Mouse (Mus musculus) midbrain, embryonic 15.5 days (tissue): ENCODE results near the gene Card19. TPM values are rescaled to one million over a fixed set of nuclear protein-coding genes. Genes with fewer than 3 reads are reported as not detected.

ENCODE experiments used
- ATAC-seq: fragments of 200-750 bp; cut with Nextera tagmentation; replicated peaks from 2 replicates; pipeline ENCODE4 v1.8.0; 2017; ENCODE audit warnings: moderate TSS enrichment
- H3K27ac ChIP-seq: fragments of 300-500 bp; sonication (generic); 2 replicates; pipeline ENCODE4 v1.5.1; 2015; ENCODE audit warnings: mild to moderate bottlenecking, inconsistent platforms
- H3K27me3 ChIP-seq: fragments of 300-500 bp; sonication (generic); replicated peaks from 2 replicates; pipeline ENCODE4 v1.6.1; 2015; ENCODE audit warnings: inconsistent platforms
- H3K36me3 ChIP-seq: fragments of 300-500 bp; sonication (generic); replicated peaks from 2 replicates; pipeline ENCODE4 v1.6.1; 2015; ENCODE audit warnings: inconsistent platforms
- H3K4me1 ChIP-seq: fragments of 300-500 bp; sonication (generic); 2 replicates; pipeline ENCODE4 v1.6.1; 2015; ENCODE audit warnings: inconsistent platforms
- H3K4me2 ChIP-seq: fragments of 300-500 bp; sonication (generic); 2 replicates; pipeline ENCODE4 v1.6.1; 2015; ENCODE audit warnings: inconsistent platforms, mild to moderate bottlenecking, moderate library complexity
- H3K4me3 ChIP-seq: fragments of 300-500 bp; sonication (generic); 2 replicates; pipeline ENCODE4 v1.5.1; 2015; ENCODE audit warnings: mild to moderate bottlenecking, inconsistent platforms
- H3K9ac ChIP-seq: fragments of 300-500 bp; sonication (generic); 2 replicates; pipeline ENCODE4 v1.6.1; 2015; ENCODE audit warnings: mild to moderate bottlenecking, inconsistent platforms
- H3K9me3 ChIP-seq: fragments of 300-500 bp; sonication (generic); 2 replicates; pipeline ENCODE4 v1.6.1; 2016; ENCODE audit warnings: inconsistent platforms
- WGBS: fragments of 180-500 bp; shearing (Covaris S2); methylation state at CpG from one replicate; pipeline ENCODE4 v1.1.7; 2015; ENCODE audit warnings: mixed read lengths; 5-methylcytosine and 5-hydroxymethylcytosine counted together
- polyA plus RNA-seq: library from polyadenylated mRNA; unstranded; fragments of >200 nt; fragmentation: Nextera tagmentation; extraction: Ambion mirVana; gene quantifications from 2 replicates; pipeline ENCODE4 v1.2.1, GENCODE M21; 2015

Gene Card19
- 25.1 and 29.3 TPM in 2 replicates for polyA plus RNA-seq

DNA sequence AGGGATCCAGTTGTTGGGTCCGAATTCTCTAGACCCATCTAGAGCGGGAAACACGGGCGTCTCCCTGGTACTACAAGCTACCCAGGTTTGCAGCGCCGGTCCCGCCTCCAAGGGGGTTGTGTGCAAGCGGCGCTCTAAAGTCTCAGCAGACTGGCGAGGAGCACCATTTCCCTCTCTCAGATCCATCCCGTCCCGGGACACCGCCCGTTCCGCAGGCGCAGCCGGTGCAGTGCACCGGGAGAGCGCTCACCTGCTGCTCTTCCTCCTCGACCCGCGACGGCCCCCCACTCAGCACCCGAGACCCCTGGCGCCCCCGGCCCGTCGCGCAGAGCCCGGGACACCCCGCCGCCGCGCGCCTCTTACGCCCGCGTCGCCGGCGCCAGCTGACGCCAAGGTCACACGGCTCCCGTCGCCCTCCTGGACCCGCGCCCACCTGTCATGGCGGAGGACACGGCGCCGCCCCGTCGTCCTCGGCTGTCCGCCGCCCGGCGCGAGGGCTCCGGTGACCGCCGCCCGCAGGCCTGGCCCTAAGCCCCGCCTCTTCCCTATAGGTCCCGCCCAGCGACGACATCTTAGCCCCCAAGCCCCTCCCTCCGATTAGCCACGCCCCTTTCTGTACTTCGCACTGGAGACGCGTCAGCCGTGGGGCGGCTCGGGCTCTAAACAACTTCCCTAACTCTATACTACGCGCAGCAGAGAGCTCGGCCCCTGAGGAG is at the start of gene Card19:
TSS of gene Card19 (minus strand) at position 534 of the 716 bp plus-strand sequence.
- peak; percentile 82 for ATAC-seq
- Histone ChIP-seq H3K36me3 (no peaks in the 10 kb centered on the region), H3K4me3 (peak within 1 kb of the TSS; percentile 55), H3K27ac (no peak within 1 kb of the TSS), H3K27me3 (peaks cover 12% of the 10 kb centered on the region), H3K4me1 (peaks cover 39% of the 10 kb centered on the region), H3K4me2 (peak within 1 kb of the TSS; percentile 78), H3K9me3 (no peaks in the 10 kb centered on the region), H3K9ac (peak within 1 kb of the TSS; percentile 59)
- 0% methylated on average over 70 of the region's 78 CpGs for WGBS

DNA sequence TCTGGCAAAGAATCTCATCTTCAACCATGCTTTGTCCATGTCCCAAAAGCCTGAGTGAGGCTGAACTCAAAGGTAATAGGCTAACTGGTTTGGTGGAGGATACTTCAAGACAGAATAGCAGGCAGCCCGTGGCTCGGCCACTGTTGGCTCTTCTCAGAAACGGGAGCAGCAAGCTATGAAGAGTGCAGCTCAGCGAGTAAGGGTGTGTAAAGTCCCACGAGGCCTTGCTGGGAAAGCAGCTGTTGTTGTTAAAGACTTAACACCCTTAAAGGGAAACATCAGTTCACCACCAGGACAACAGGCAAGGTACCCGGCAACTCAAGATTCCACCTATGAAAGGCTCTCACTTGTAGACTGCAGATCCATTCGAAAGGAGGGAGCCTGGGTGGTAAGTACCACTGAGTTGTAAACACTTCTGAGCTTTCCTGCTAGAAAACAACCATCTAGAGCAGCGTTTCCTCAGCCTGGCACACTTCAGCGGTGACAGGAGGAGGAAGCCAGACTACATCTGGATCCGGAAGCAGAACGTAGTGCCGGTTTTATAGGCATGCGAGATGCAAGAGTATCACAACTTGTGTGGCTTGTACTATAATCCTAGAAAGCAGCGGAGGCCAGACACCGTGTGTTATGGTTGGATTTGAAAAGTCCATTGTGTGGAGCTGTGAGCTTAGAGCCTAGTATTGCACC is 44.3 kb upstream of the Card19 start:
- H3K4me3 ChIP-seq, result no peak overlapping the region
- no peaks in the 10 kb centered on the region for H3K9me3 ChIP-seq
- no peaks in the 10 kb centered on the region for H3K36me3 ChIP-seq
- H3K4me1 ChIP-seq, result no peaks in the 10 kb centered on the region
- H3K9ac ChIP-seq, result no peak overlapping the region
- no peak for ATAC-seq
- H3K27me3 ChIP-seq, result no peaks in the 10 kb centered on the region
- 81% methylated on average over 15 of the region's 15 CpGs for WGBS
- H3K27ac ChIP-seq, result no peak overlapping the region
- H3K4me2 ChIP-seq, result no peak overlapping the region

DNA sequence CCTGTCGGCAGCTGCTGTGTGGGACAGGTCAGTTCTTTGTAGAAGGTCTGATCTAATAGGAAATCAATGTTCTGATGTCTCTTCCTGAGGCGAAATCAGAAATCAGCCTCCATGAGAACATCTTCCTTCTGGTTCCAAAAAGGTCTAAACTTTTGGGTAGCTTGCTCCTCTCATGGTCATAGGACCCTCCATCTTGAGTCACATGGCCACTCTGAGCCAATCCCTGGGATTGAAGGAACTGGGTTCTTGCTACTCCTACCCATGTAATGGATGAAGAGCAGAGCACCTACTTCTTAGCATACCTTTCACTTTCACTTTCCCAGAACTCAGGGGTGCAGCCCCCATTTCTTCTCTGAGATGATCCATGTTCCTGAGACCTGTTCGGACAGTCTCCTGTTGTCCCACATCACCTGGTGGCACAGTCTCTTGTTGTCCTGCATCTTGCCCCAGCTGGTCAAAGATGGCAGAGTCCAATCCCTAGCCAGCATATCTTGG is 42.0 kb upstream of the Card19 start:
- Histone ChIP-seq H3K27ac (no peak overlapping the region), H3K36me3 (no peaks in the 10 kb centered on the region), H3K4me1 (no peaks in the 10 kb centered on the region), H3K4me2 (no peak overlapping the region), H3K9ac (no peak overlapping the region), H3K4me3 (no peak overlapping the region), H3K9me3 (no peaks in the 10 kb centered on the region), H3K27me3 (no peaks in the 10 kb centered on the region)
- no peak for ATAC-seq
- 83% methylated on average over 3 of the region's 3 CpGs for WGBS

DNA sequence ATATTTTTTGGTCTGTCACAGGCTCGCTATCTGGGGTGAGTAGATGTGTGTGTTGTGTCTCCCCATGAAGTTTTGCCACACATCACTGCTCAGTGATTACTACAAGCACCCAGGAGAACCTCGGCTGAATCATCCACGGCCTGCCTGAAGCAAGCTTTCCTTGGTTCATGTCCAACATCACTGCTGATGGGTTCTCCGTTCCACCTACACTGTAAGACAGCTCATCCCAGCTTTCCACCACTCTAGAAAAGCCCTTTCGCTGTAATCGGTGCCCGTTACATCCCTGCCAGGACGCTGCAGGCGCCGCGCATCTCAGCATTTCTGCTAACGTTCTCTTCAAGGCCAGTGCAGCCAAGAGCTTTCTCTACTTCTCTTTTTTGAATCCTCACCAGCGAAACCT is 36.9 kb upstream of the Card19 start:
- H3K4me1 ChIP-seq, result peaks cover 8% of the 10 kb centered on the region
- no peak overlapping the region for H3K4me2 ChIP-seq
- H3K27ac ChIP-seq, result no peak overlapping the region
- ATAC-seq, result no peak
- peaks cover 8% of the 10 kb centered on the region for H3K27me3 ChIP-seq
- H3K36me3 ChIP-seq, result no peaks in the 10 kb centered on the region
- no peak overlapping the region for H3K9ac ChIP-seq
- no peaks in the 10 kb centered on the region for H3K9me3 ChIP-seq
- 87% methylated on average over 13 of the region's 13 CpGs for WGBS
- no peak overlapping the region for H3K4me3 ChIP-seq

DNA sequence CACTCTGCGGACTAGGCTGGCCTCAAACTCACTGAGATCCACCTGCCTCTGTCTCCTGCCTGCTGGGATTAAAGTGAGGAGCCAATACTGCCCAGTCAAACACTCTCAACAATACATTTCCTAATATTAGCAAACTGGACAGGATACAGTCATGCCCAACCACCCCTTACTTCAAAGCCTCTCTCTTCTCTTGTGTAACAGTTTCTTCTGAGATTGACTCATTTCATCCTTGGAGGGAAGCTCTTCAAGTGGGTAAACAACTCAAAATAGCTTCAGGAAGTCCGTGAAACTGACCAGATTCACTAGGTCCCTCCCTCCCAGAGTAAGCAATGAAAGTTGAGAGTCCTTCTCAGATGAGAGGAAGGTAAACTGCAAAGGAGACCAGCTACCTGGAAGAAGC is 36.3 kb upstream of the Card19 start:
- Histone ChIP-seq H3K27ac (no peak overlapping the region), H3K4me2 (no peak overlapping the region), H3K27me3 (peaks cover 15% of the 10 kb centered on the region), H3K4me1 (peaks cover 10% of the 10 kb centered on the region), H3K36me3 (no peaks in the 10 kb centered on the region), H3K9me3 (no peaks in the 10 kb centered on the region), H3K9ac (no peak overlapping the region), H3K4me3 (no peak overlapping the region)
- 79% methylated on average over 2 of the region's 2 CpGs for WGBS
- no peak for ATAC-seq

DNA sequence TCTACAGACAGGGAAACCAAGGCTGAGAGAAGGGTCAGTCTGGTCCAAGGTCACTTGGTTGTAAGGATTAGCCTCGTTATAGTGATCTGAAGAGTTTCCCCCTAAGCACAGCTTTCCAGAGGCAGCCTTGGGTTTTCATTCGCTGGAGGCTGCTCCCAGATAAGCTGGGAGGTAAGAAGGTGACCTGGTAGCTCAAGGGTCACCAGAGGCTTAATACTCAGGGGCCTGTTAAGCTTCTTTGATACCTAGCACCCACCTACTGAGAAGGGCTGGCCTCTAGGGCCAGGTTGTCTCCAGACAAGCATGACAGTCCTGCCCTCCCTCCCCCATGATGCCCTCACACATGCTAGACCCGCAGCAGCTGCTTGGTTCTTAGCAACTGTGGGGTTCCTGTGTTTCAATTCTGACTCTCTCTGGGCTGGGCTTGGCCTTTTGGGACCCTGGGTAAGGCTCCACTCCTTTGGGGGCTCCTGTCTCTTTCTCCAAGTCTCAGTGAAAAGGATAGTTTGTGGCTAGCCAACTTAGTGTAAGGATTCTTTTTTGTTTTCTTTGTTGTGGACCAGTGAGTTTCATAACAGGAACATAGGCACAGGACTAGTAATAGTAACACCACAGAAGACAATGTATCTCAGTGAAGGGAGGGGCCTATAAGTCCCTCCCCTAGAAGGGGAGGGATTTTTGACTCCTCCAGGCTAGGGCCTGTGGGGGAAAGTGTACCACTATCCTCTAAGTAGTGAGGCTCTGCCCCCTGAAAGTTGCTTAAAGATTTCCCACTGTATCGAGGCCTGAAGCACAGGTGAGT is 35.1 kb upstream of the Card19 start:
- Histone ChIP-seq H3K36me3 (no peaks in the 10 kb centered on the region), H3K27me3 (peaks cover 23% of the 10 kb centered on the region), H3K9me3 (no peaks in the 10 kb centered on the region), H3K27ac (no peak overlapping the region), H3K4me2 (no peak overlapping the region), H3K9ac (no peak overlapping the region), H3K4me3 (no peak overlapping the region), H3K4me1 (peaks cover 10% of the 10 kb centered on the region)
- 26% methylated on average over 4 of the region's 4 CpGs for WGBS
- no peak for ATAC-seq

DNA sequence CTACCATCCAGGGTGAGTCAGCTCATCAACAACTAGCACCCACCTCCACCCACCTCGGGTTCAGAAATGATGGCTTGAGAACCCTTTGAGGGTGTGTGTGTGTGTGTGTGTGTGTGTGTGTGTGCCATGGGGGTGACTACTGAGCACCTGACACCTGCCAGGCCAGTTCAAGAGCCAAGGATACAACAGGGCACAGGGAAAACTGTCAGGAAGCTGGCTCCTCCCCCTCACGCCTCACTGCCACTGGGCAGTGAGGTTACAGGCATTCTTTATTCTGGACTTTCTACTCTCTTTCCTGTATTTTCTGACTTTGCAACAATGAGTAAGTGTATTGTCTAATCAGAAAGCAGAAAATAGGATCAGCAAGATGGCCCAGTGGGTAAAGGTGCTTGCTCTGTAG is 33.8 kb upstream of the Card19 start:
- no peak for ATAC-seq
- Histone ChIP-seq H3K4me3 (no peak overlapping the region), H3K4me2 (no peak overlapping the region), H3K9ac (no peak overlapping the region), H3K4me1 (peaks cover 10% of the 10 kb centered on the region), H3K27ac (no peak overlapping the region), H3K27me3 (peaks cover 23% of the 10 kb centered on the region), H3K9me3 (no peaks in the 10 kb centered on the region), H3K36me3 (no peaks in the 10 kb centered on the region)
- WGBS, result 77% methylated on average over 2 of the region's 2 CpGs

DNA sequence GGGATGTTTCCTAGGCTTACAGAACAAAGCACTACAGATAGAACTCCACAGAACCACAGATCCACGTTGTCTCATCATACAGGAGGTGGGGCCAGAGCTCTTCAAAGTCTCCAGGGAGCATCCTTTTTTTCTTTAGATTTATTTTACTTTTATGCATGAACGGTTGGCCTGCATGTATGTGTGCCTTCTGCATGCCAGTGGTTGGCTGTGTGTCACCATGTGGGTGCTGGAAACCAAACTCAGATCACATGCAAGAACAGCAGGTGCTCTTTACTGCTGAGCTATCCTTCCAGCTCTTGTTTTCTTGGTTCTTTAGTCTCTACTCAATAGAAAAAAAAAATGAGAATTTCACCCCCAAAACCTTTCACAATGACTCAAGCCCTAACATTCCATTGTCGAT is 33.1 kb upstream of the Card19 start:
- Histone ChIP-seq H3K4me1 (peaks cover 10% of the 10 kb centered on the region), H3K36me3 (no peaks in the 10 kb centered on the region), H3K4me2 (no peak overlapping the region), H3K4me3 (no peak overlapping the region), H3K27ac (no peak overlapping the region), H3K9ac (no peak overlapping the region), H3K27me3 (peaks cover 23% of the 10 kb centered on the region), H3K9me3 (no peaks in the 10 kb centered on the region)
- ATAC-seq, result no peak
- WGBS, result 65% methylated on average over 3 of the region's 3 CpGs

DNA sequence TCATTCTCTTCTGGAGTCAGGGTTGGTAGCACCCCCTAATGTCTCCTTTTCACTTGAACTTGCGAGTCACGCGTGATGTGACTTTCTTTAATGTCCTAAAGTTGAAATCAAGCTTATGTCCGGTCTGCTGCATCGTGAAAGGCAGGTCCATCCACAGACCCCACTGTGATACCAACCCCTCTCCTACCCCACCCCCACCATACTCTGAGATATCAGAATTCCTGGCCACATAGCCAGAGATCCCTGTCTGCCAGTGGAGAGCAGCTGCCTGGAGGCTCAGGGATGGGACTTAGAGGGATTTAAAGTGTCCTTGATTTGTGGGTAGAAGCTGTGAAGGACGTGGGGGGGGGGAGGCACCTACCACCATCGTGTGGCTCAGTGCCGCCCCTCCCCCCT is 32.6 kb upstream of the Card19 start, which contains the start of gene Susd3:
TSS of gene Susd3 (minus strand) at position 240 of the 396 bp plus-strand sequence.
- H3K4me2 ChIP-seq, result peak within 1 kb of the TSS; percentile 57
- H3K4me3 ChIP-seq, result peak within 1 kb of the TSS; percentile 35
- no peak within 1 kb of the TSS for H3K9ac ChIP-seq
- ATAC-seq, result peak; percentile 24; the same call in 1 of the 2 replicates
- no peaks in the 10 kb centered on the region for H3K9me3 ChIP-seq
- H3K27ac ChIP-seq, result no peak within 1 kb of the TSS
- H3K36me3 ChIP-seq, result no peaks in the 10 kb centered on the region
- peaks cover 10% of the 10 kb centered on the region for H3K4me1 ChIP-seq
- WGBS, result 12% methylated on average over 7 of the region's 8 CpGs
- H3K27me3 ChIP-seq, result peaks cover 23% of the 10 kb centered on the region

DNA sequence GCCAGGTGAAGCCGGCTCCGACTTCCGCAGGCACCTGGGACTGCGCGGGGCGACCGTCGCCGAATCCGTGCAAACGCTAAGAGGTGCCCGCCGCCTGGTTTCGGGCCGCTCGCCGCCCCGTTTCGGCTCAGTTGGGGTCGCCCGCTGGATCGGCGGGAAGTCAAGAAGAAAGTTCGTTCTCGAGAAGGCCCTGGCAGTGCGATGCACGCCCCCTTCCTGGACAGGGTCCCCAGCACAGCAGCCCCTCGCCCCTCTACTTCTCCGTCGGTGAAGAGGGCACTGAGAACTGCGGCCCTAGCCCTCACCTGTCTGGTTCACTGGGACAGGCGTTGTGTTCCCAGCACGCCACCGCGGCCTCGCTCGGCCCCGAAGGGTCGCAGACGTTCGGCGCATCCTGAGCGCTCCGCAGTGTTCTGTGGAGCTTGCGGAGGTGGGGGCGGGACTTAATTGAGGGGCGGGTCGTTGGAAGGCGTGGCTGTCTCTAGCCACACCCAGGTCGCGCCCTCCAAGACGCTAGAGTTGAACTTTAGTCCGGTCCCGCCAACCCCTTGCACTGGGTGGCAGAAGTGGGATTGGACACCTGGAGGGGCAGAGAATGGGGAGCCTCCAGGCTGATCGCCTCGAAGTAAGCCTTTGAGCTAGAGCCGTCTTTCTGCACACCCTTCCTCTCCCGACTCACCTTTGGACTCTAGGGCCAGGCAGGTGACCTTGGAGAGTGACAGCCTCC is 32.1 kb upstream of the Card19 start:
- no peaks in the 10 kb centered on the region for H3K36me3 ChIP-seq
- H3K4me1 ChIP-seq, result peaks cover 10% of the 10 kb centered on the region
- H3K4me3 ChIP-seq, result peak overlapping the region; percentile 35
- no peak overlapping the region for H3K9ac ChIP-seq
- H3K27ac ChIP-seq, result no peak overlapping the region
- WGBS, result 2% methylated on average over 58 of the region's 58 CpGs
- H3K27me3 ChIP-seq, result peaks cover 23% of the 10 kb centered on the region
- H3K4me2 ChIP-seq, result peak overlapping the region; percentile 57
- no peaks in the 10 kb centered on the region for H3K9me3 ChIP-seq
- peak; percentile 54 for ATAC-seq

DNA sequence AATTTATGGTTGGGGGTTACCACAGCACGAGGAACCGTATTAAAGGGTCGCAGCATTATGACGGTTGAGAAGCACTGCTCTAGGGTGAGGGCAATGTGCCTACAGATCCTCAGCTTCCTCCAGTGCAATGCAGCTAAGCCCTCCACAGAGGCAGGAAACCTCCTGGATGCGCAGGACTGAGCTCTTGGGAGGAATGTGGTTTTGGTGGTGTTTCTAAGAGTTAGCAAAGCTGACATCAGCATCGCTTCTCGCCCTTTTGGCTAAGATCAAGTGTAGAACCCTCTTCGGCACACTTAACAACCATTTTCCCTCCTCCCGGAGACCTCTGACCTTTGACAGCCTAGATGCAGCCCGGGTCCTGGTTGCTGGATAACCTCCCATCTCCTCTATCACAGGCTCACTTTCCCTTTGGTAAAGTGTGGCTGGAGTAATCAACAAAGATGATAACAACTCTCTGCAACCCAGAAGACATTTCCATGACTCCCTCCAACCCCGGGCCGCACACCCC is 31.4 kb upstream of the Card19 start:
- no peaks in the 10 kb centered on the region for H3K9me3 ChIP-seq
- 36% methylated on average over 12 of the region's 12 CpGs for WGBS
- H3K9ac ChIP-seq, result no peak overlapping the region
- no peaks in the 10 kb centered on the region for H3K36me3 ChIP-seq
- peak overlapping the region; percentile 57 for H3K4me2 ChIP-seq
- H3K27me3 ChIP-seq, result peaks cover 23% of the 10 kb centered on the region
- H3K27ac ChIP-seq, result no peak overlapping the region
- no peak for ATAC-seq
- peak overlapping the region; percentile 35; the same call in 1 of the 2 replicates for H3K4me3 ChIP-seq
- H3K4me1 ChIP-seq, result peaks cover 10% of the 10 kb centered on the region
